Mouse (Mus musculus) kidney, adult 9 months (tissue): ENCODE data around the gene Poc5.

Experiments used
- DNase-seq: peaks from one replicate; pipeline ENCODE4 v3.0.0; 2022

The Poc5 gene

GRCm38 (mm10) chr13:96432376-96432811, 44.3 kb downstream of the Poc5 start:
- DNase-seq: peak; percentile 91

GRCm38 (mm10) chr13:96433041-96433440, 44.9 kb downstream of the Poc5 start:
- no peak for DNase-seq

GRCm38 (mm10) chr13:96433648-96434190, 45.6 kb downstream of the Poc5 start:
- no peak for DNase-seq

GRCm38 (mm10) chr13:96434899-96435331, 46.8 kb downstream of the Poc5 start:
- DNase-seq: no peak

- peak; percentile 66 for DNase-seq
Observed at GRCm38 (mm10) chr13:96435793-96436192, 47.7 kb downstream of the Poc5 start.

GRCm38 (mm10) chr13:96436921-96437320, 48.8 kb downstream of the Poc5 start:
- no peak for DNase-seq

GRCm38 (mm10) chr13:96440436-96440835, 52.3 kb downstream of the Poc5 start:
- DNase-seq: no peak

GRCm38 (mm10) chr13:96450205-96450856, 62.2 kb downstream of the Poc5 start:
- DNase-seq: no peak

- DNase-seq: no peak
Observed at GRCm38 (mm10) chr13:96450869-96451268, 62.8 kb downstream of the Poc5 start.

- DNase-seq: no peak
Observed at GRCm38 (mm10) chr13:96451386-96452140, 63.5 kb downstream of the Poc5 start.

- DNase-seq: no peak
Observed at GRCm38 (mm10) chr13:96452621-96453020, 64.5 kb downstream of the Poc5 start.

GRCm38 (mm10) chr13:96454288-96454687, 66.2 kb downstream of the Poc5 start:
- no peak for DNase-seq

- DNase-seq: no peak
Observed at GRCm38 (mm10) chr13:96457566-96457965, 69.5 kb downstream of the Poc5 start.

- no peak for DNase-seq
Observed at GRCm38 (mm10) chr13:96458018-96458417, 69.9 kb downstream of the Poc5 start.

- no peak for DNase-seq
Observed at GRCm38 (mm10) chr13:96458606-96459005, 70.5 kb downstream of the Poc5 start.

GRCm38 (mm10) chr13:96462644-96463043, 74.5 kb downstream of the Poc5 start:
- DNase-seq: no peak

- no peak for DNase-seq
Observed at GRCm38 (mm10) chr13:96465315-96465714, 77.2 kb downstream of the Poc5 start.
